Mouse (Mus musculus) cerebellum, postnatal 10 days (tissue): Measurements from ENCODE around the gene Smg7.

Source experiments
- DNase-seq, 2 experiments: peaks; one replicate each; pipeline ENCODE4 v3.0.0; 2021; ENCODE audit warnings: mixed read lengths in 2 of 2

The Smg7 gene

DNA sequence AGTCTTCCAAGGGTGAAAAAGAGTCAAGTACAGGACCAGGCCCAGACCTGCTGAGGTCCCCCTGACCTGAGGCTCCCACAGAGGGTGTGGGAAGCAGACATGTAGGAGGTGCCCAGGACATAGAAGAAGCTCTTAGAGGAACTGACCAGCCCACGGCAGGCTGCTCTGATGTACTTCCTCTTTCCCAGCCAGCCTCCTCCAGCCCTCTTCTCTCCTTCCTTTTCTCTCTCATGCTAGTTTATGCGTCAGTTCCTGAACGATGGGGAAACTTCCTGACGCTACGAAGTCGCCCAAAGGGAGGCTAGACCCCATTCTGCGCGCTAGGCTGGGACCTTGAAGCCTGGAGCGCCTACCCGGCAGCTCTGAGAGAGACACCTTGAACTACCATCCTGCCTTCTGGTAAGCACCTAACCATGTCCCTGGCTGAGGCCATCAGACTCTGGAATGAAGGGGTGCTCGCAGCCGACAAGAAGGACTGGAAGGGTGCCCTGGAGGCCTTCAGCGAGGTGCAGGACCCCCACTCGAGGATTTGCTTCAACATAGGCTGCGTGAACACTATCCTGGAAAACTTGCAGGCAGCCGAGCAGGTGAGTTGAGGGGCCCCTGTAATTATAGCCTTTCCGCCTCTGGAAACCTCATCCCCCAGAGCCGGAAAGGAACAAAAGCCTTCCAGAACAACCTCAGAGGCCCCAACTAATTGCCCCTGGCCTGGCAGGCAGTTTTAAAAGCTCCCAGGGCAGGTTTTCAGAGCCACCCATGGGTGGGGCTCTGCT, 94.6 kb downstream of the Smg7 start:
- DNase-seq: no peak

DNA sequence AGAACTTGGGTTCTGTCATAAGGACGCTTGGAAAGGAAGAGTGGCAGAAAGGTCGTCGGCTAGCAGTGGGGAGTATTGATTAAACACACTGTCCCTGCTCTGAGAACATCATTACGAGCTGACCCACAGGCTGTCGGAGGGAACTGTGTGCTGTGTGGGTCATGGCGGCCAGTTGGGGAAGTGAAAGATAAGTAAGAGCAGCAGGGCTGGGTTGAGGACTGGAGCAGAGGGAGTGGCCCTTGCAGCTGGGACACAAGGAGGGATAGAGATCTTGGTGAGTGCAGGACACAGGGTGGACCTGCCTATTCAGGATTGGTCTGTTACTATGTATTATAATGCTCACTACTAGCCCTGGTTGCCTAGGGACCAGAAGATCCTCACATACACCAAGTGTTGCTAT, 97.5 kb downstream of the Smg7 start:
- no peak for DNase-seq

DNA sequence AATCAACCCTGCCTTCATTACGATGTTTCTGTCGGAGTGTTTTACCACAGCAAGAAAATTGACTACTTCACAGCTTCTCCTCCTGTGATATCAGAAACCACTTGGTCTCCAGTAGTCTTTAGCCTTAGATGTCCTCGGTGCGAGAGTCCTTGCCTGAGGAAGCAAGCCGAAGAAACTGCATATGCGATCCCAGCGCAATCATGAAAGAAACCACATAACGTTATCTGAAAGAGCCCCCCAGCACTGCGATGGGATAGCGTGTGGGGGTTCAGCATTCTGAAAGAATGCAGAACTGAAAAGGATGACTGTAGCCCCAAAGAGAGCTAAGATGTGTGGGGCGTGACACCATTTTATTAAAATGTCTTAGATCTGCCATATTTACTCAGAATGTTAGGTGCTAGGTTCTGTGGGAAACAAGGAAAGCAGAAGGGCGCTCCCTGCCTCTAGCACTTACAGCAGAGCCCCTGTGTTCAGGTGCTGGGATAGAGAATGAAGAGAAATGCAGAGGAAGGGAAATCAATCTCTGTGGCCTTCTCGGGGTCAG, 101.7 kb downstream of the Smg7 start:
- no peak for DNase-seq

DNA sequence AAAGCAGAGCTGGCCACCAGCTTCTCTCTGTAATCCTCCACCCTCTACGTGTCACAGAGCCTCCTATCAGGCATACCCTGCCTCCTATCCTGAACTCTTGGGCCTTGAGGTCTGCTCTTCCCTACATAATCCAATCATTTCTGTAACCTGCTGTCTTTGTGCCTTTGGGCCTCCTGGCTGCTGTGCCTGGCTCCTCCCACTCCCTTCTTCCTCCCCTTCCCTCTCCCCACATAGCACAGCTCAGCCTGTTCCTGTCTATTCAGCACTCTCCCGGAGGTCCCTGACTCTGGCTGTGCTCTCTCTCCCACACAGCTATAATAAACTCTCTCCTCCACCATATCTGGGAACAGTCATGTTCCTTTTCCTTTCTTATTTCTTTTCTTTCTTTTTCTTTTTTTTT, 102.5 kb downstream of the Smg7 start, which contains the start of gene Ncf2:
Gene Ncf2 (plus strand): TSS at position 298 of the 400 bp plus-strand sequence.
- no peak for DNase-seq

DNA sequence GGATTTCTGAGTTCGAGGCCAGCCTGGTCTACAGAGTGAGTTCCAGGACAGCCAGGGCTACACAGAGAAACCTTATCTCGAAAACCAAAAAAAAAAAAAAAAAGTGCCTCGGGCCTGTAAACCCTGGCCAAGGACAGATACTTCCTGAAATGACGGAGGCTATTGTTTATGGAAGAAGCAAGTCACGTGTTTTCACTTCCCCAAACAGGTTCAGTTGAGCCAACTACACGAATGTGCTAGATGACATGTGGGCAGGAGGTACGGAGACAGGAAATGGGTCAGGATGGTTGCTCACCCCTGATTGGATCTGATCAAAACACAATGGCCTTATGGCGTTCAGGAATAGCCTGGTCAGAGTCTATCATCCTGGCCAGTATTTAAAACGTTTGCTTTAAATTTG, 104.3 kb downstream of the Smg7 start:
- DNase-seq: no peak

DNA sequence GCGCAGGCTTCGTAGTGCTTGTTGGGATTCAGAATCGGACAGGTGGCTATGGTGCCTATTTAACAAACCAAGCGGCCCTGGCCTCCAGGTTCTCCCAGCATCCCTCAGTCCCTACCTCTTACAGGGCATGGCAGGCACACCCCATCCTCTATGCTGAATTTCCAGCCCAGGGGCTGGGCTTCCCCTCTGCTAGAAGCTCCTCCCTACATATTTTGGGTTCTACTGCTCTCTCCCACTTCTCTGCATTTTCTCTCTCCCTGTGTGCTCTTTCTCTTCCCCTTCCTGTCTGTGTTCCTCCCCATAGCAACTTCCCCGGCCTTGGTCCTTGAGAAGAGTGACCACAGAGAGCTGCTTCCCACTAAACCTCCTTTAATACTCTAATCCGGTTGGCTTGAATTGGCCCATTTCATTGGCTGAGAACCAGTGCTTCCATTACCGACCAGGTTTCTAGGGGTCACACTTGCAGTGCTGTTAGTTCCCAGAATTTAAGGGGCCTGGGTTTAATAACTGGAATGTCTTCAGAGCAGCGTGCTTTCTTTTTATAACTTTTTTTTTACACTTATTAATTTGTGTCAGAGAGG, 105.7 kb downstream of the Smg7 start:
- DNase-seq: no peak

DNA sequence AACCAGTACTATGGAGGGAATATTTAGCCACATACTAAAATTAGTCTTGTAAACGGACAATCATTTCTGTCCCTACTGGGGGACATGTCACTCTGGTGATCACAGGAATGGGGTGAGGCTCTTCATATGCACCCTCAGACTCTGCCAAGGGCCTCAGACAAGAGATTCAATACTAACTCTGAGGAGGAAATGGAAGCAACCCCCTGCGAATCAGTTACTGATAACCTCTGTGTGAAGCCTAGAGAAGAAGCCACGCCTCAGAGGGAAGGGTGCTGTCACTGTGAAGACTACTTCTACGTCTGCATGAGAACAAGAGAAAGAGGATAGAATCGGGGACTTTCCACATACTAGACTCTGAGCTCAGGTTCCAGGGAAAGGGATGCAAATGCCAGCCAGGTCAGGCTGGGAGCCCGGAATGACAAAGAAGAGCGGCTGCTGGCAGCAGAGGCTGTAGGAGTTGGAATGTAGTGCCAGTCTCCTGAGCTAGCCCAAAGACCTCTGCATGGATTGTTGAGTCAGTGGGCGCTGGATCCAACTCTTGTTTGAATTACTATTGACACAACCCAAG, 106.7 kb downstream of the Smg7 start:
- DNase-seq: no peak

DNA sequence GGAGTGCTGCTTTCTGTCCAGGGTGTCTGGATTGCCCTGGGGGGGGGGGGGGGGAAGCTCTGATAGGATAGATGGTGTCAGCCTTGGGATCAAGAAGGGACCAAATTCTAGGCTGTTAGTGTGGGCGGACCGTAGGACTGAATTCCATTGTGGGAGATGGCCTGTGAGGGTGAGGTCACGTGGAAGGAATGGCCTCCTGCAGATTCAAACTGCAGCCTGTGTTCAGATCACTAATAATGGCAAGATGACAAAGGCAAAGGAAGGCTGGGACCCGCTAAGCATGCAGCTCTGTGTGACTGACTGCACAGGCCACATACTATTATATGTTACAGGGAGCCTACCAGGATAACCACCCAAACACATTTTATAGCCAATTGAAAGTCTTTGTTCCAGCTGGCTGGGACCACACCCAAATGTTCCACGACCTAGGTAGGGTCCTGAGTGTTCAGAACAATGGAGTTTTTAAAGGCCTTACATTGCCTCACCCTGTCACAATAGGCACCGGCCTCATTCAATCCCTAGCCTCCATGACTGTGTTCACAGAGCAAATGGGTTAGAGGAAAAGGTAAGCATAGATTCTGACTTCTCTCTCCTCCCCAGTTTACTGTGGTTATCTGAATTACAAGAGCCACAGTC, 108.8 kb downstream of the Smg7 start:
- no peak for DNase-seq

DNA sequence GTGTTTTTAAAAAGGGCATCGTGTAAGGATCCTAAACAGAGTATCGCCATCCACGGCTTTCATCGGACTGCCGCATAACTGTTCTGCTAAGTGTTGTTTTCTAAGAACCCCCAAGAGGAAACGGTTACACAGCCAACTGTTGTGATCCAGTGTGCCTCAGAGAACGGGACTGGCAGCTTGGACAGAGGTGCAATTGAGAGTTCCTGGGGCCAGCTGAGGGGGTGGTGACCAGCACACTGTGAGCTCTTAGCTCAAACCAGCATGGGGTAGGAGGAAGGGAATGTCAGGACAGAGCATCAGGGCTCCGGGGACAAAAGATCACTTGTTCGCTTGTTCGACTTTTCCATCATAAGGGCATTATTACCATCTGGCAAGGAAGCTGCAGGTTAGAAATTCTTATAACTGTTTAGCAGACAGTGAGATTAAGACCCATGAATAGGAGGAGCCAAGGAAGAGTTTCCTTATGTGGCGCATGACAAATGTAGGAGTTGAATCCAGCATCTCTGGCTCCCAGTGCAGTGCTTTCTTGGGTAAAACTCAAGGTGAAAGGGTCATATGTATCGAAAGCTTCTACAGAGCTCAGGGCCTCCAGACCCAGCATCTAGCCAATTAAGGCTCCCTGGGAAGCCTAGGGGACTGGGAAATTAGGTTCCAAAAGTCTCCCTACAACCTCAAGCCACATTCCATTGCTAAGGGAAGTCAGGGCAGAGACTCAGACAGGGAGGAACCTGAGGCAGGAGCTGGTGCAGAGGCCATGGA, 109.5 kb downstream of the Smg7 start:
- DNase-seq: peak; percentile 20 to 30

DNA sequence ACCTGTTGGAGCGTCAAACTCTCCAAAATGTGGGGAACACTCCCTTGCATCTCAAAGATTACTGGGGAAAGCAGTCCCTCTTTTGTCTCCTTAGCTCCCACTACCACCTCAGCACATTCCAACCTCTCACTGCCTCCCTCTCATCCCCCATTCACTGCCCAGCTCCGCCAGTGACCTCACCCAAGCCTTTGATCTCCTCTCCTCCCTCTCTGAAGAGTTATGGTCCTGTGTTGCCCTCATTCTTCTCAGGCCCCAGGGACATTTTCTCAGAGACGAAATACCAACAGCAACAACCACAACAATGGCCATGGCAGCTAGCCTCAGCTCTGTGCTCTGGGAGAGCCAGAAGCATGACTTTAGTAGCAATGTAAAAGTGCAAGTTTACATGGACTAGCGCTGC, 111.2 kb downstream of the Smg7 start:
- DNase-seq: no peak

DNA sequence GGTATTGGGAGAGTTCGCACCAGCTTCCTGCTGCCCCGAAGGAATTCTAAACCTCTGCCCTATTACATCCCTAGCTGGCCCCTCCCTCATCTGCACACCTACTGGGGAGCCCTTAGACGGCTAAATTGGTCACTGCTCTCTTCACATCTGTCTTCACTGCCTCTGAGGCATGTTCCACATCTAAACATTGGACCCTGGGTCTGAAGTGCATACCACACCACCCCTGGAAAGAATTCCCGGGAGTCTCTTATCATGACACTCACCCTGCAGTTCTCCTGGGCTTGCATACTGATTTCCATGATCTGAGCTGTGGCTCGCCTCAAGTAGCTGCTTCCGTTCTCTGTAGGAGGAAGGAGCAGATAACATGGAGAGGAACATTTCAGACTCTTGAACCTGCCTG, 111.6 kb downstream of the Smg7 start:
- DNase-seq: no peak

DNA sequence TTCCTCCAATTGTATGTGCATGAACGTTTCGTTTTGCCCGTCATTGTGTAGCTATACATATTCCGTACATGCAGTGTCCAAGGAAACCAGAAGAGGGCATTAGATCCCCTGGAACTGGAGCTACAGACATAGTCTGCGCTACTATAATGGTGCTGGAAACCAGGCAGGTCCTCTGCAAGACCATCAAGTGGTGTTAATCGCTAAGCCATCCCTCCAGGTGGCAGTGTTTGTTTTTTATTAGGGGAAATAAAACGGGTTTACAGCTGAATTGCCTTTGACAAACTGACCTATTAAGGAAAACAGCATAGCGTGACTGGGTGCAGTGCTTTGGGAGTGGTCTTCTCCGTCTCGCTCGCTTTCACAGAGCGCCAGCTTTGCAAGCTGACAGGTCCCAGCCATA, 112.2 kb downstream of the Smg7 start:
- DNase-seq: peak; percentile 56 to 59

DNA sequence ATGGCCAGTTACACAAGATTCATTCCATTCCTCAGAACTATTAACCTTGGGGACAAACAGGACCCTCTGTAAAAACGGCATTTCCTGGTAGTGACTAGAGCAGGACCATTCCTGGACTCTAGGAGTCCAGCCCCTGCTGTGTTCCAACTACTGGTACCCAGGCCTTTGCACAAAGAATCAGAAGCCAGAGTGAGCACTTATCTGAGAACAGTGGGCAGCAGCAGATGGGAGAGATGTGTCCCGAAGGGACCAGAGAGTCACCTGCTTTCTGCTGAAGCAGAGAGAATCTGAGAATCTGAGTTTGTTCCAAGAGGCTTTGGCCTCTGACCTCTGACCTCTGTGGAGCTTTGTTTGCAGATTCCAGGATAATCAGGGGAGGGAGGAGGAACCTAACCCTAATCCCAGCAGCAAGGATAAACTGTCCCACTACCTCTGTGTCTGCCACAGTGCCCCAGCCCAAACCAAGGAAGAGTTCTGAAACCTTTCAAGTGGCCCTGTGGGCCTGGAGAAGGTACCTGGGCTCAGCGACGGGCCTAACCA, 114.3 kb downstream of the Smg7 start:
- DNase-seq: no peak
